Mouse (Mus musculus) hindbrain, postnatal 0 days (tissue): ENCODE data around the gene Erp44. TPM values are rescaled to one million over a fixed set of nuclear protein-coding genes. Genes with fewer than 3 reads are reported as not detected.

ENCODE experiments used
- ATAC-seq: fragments of 200-750 bp; cut with Nextera tagmentation; 2 replicates; pipeline ENCODE4 v1.8.0; 2017; ENCODE audit warnings: mild to moderate bottlenecking, moderate TSS enrichment, moderate library complexity
- DNase-seq: peaks from one replicate; pipeline ENCODE4 v3.0.0-alpha.2; 2015; ENCODE audit warnings: low spot score
- H3K27ac ChIP-seq: fragments of 300-500 bp; sonication (generic); 2 replicates; pipeline ENCODE4 v1.5.1; 2014; ENCODE audit warnings: mild to moderate bottlenecking
- H3K27me3 ChIP-seq: fragments of 300-500 bp; sonication (generic); 2 replicates; pipeline ENCODE4 v1.6.1; 2014; ENCODE audit warnings: low read length, mixed read lengths; ENCODE audit not compliant: insufficient read depth
- H3K36me3 ChIP-seq: fragments of 300-500 bp; sonication (generic); 2 replicates; pipeline ENCODE4 v1.6.1; 2014; ENCODE audit warnings: low read length, mixed read lengths; ENCODE audit not compliant: insufficient read depth
- H3K4me1 ChIP-seq: fragments of 300-500 bp; sonication (generic); 2 replicates; pipeline ENCODE4 v1.6.1; 2014; ENCODE audit warnings: antibody characterized with exemption, low read length, mixed read lengths; ENCODE audit not compliant: insufficient read depth
- H3K4me2 ChIP-seq: fragments of 300-500 bp; sonication (generic); 2 replicates; pipeline ENCODE4 v1.6.1; 2014; ENCODE audit warnings: low read depth, mild to moderate bottlenecking, low read length, moderate library complexity, mixed read lengths
- H3K4me3 ChIP-seq: fragments of 300-500 bp; sonication (generic); 2 replicates; pipeline ENCODE4 v1.5.1; 2014; ENCODE audit warnings: low read length
- H3K9ac ChIP-seq: fragments of 300-500 bp; sonication (generic); replicated peaks from 2 replicates; pipeline ENCODE4 v1.6.1; 2014; ENCODE audit warnings: mild to moderate bottlenecking, low read length, moderate library complexity, mixed read lengths
- H3K9me3 ChIP-seq: fragments of 300-500 bp; sonication (generic); 2 replicates; pipeline ENCODE4 v1.6.1; 2016; ENCODE audit warnings: low read length, mixed read lengths
- CTCF ChIP-seq: IDR thresholded peaks from 2 replicates; pipeline ENCODE4 v1.5.1; 2016; ENCODE audit warnings: antibody characterized with exemption, control low read depth, low read depth
- WGBS: fragments of 180-500 bp; shearing (Covaris S2); extraction: QIAGEN DNeasy Blood & Tissue Kit; methylation state at CpG from one replicate; pipeline ENCODE4 v1.1.7; 2014; 5-methylcytosine and 5-hydroxymethylcytosine counted together
- polyA plus RNA-seq: library from polyadenylated mRNA; unstranded; fragments of >200 nt; fragmentation: Nextera tagmentation; extraction: Ambion mirVana; gene quantifications from 2 replicates; pipeline ENCODE4 v1.2.1, GENCODE M21; 2015
- total RNA-seq: library from RNA; depleted of rRNA; stranded (reverse); fragments of >200 nt; gene quantifications from 2 replicates; pipeline ENCODE4 v1.2.3, GENCODE M21; 2014

The Erp44 gene
- total and polyA plus RNA-seq, 2 experiments from 2014 or later, result 27.3 to 50.4 TPM

- TF ChIP-seq CTCF, result no peak
- H3K4me1 ChIP-seq, result no peaks in the 10 kb centered on the region
- no peaks in the 10 kb centered on the region for H3K27me3 ChIP-seq
- no peaks in the 10 kb centered on the region for H3K36me3 ChIP-seq
- ATAC-seq, result no peak
- H3K9me3 ChIP-seq, result no peaks in the 10 kb centered on the region
- no peak for DNase-seq
- no peak overlapping the region for H3K27ac ChIP-seq
- 33% methylated on average over 5 of the region's 5 CpGs for WGBS
- H3K4me2 ChIP-seq, result no peak overlapping the region
- no peak overlapping the region for H3K4me3 ChIP-seq
- no peak overlapping the region for H3K9ac ChIP-seq
Measured at GRCm38 (mm10) chr4:48271838-48272237, 7.5 kb downstream of the Erp44 start.

- no peaks in the 10 kb centered on the region for H3K4me1 ChIP-seq
- ATAC-seq (no peak), DNase-seq (no peak)
- H3K4me3 ChIP-seq, result no peak overlapping the region
- no peak overlapping the region for H3K27ac ChIP-seq
- no peak overlapping the region for H3K9ac ChIP-seq
- TF ChIP-seq CTCF, result no peak
- no peaks in the 10 kb centered on the region for H3K9me3 ChIP-seq
- H3K4me2 ChIP-seq, result no peak overlapping the region
- H3K27me3 ChIP-seq, result no peaks in the 10 kb centered on the region
- H3K36me3 ChIP-seq, result no peaks in the 10 kb centered on the region
Measured at GRCm38 (mm10) chr4:48270532-48270931, 8.8 kb downstream of the Erp44 start.

GRCm38 (mm10) chr4:48268127-48268526 is 11.2 kb downstream of the Erp44 start:
- no peak overlapping the region for H3K4me3 ChIP-seq
- WGBS, result 87% methylated on average over 1 of the region's 1 CpGs
- no peak for ATAC-seq

GRCm38 (mm10) chr4:48267683-48268082 is 11.7 kb downstream of the Erp44 start:
- Histone ChIP-seq H3K27ac (no peak overlapping the region), H3K9me3 (no peaks in the 10 kb centered on the region), H3K4me2 (no peak overlapping the region), H3K4me1 (no peaks in the 10 kb centered on the region), H3K4me3 (no peak overlapping the region), H3K36me3 (no peaks in the 10 kb centered on the region), H3K9ac (no peak overlapping the region), H3K27me3 (no peaks in the 10 kb centered on the region)
- no peak for TF ChIP-seq CTCF
- ATAC-seq (no peak), DNase-seq (no peak)
- 93% methylated on average over 3 of the region's 3 CpGs for WGBS

More at GRCm38 (mm10) chr4:48268127-48268526, 11.2 kb downstream of the Erp44 start:
- Histone ChIP-seq H3K9ac (no peak overlapping the region), H3K9me3 (no peaks in the 10 kb centered on the region), H3K36me3 (no peaks in the 10 kb centered on the region), H3K27ac (no peak overlapping the region), H3K4me1 (no peaks in the 10 kb centered on the region), H3K4me2 (no peak overlapping the region), H3K27me3 (no peaks in the 10 kb centered on the region)
- DNase-seq, result no peak
- no peak for TF ChIP-seq CTCF

- Histone ChIP-seq H3K36me3 (no peaks in the 10 kb centered on the region), H3K4me3 (no peak overlapping the region), H3K4me1 (no peaks in the 10 kb centered on the region), H3K27ac (no peak overlapping the region), H3K27me3 (no peaks in the 10 kb centered on the region), H3K9ac (no peak overlapping the region), H3K9me3 (no peaks in the 10 kb centered on the region), H3K4me2 (no peak overlapping the region)
- TF ChIP-seq CTCF, result no peak
- 96% methylated on average over 3 of the region's 3 CpGs for WGBS
- no peak for DNase-seq
- ATAC-seq, result no peak
Measured at GRCm38 (mm10) chr4:48258045-48258444, 21.3 kb downstream of the Erp44 start.

- no peak for TF ChIP-seq CTCF
- H3K9ac ChIP-seq, result no peak overlapping the region
- H3K9me3 ChIP-seq, result no peaks in the 10 kb centered on the region
- no peak overlapping the region for H3K27ac ChIP-seq
- no peaks in the 10 kb centered on the region for H3K36me3 ChIP-seq
- no peak overlapping the region for H3K4me3 ChIP-seq
- no peak overlapping the region for H3K4me2 ChIP-seq
- no peaks in the 10 kb centered on the region for H3K4me1 ChIP-seq
- H3K27me3 ChIP-seq, result no peaks in the 10 kb centered on the region
- no peak for DNase-seq
- no peak for ATAC-seq
Measured at GRCm38 (mm10) chr4:48253266-48253665, 26.1 kb downstream of the Erp44 start.

- H3K27ac ChIP-seq, result no peak overlapping the region
- no peaks in the 10 kb centered on the region for H3K9me3 ChIP-seq
- DNase-seq (no peak), ATAC-seq (no peak)
- H3K4me2 ChIP-seq, result no peak overlapping the region
- H3K4me1 ChIP-seq, result no peaks in the 10 kb centered on the region
- no peak overlapping the region for H3K9ac ChIP-seq
- no peaks in the 10 kb centered on the region for H3K36me3 ChIP-seq
- no peaks in the 10 kb centered on the region for H3K27me3 ChIP-seq
- WGBS, result 70% methylated on average over 2 of the region's 2 CpGs
- TF ChIP-seq CTCF, result no peak
- H3K4me3 ChIP-seq, result no peak overlapping the region
Measured at GRCm38 (mm10) chr4:48244280-48244679, 35.1 kb downstream of the Erp44 start.
